Mouse (Mus musculus) layer of hippocampus, adult 6 months (tissue): ENCODE measurements around the gene Abca4. TPM values are rescaled to one million over a fixed set of nuclear protein-coding genes. Genes with fewer than 3 reads are reported as not detected.

Source experiments
- long read RNA-seq, 2 experiments: library from polyadenylated mRNA; unstranded; transcript quantifications; one replicate each; pipeline ENCODE4 v2.0.0; 2019 to 2020
- polyA plus RNA-seq: library from polyadenylated mRNA; unstranded; fragments of <200 nt; fragmentation: Nextera tagmentation; gene quantifications from 2 replicates; pipeline ENCODE4 v1.2.3, GENCODE M21; 2021

The Abca4 gene
- polyA plus RNA-seq, result 0.16 and 2.5 TPM in 2 replicates
- long read RNA-seq, experiment 1, result 0 reads
- long read RNA-seq, experiment 2, partial matches to known transcripts, result 1 of 1 reads
- long read RNA-seq, experiment 2, other reads (novel, unspliced or antisense), result 0 of 1 reads

DNA sequence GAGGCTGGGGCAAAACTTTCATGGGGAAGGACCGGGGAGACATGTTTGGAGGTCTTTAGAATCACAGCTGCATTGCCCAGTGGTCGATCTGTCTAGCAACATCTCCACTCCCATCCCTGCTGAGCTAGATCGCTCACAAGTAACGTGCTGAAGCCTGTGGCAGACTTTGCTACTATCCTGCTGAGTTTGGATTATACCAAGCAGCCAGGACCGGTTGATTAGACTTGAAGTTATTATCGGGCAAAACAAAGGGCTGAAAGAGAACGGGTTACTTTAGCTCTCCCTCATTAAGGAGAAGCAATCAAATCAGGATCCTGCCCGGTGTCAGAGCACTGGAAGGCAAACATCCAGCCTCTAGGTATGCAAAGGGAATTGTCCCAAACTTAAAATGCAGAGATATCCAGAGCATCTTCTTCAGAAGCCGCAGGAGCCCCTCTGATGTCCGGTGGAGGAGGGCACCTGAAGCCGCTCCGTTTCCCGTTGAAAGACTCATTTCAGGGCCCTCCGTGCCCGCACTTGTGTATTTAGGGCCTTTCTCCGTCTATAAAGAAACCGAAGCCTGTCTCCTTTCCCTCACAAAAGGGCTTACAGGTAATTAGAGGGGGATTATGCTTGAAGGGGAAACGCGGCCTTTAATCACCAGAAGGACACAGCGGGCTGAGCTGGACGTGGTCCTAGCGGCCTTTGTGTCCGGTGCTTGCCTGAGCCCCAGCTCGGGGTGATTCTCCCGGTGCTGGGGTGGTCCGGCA lies at the start of gene Abca4:
Gene Abca4 (plus strand): TSS at position 645 of the 749 bp plus-strand sequence.

Other genes with a start within 250 kb of the Abca4 start
- gene Abcd3, start 229.1 kb upstream of the Abca4 start, polyA plus RNA-seq, result 50.3 and 52.9 TPM in 2 replicates
- 2.1 and 2.3 TPM in 2 replicates for gene Arhgap29, start 91.9 kb upstream of the Abca4 start, polyA plus RNA-seq
- 81.2 and 100 TPM in 2 replicates for gene Gclm, start 201.1 kb downstream of the Abca4 start, polyA plus RNA-seq
- gene Dnttip2, start 229.9 kb downstream of the Abca4 start, polyA plus RNA-seq, result 28.8 and 29.5 TPM in 2 replicates
- gene Bcar3, start 249.7 kb downstream of the Abca4 start, polyA plus RNA-seq, result 7.3 and 7.7 TPM in 2 replicates